Mouse (Mus musculus): ENCODE data around the gene Rab42. TPM values are rescaled to one million over a fixed set of nuclear protein-coding genes. Genes with fewer than 3 reads are reported as not detected.

The Rab42 gene
- polyA plus RNA-seq, 1 experiment from 2014 or later = 2.6 TPM

Other genes with a start within 250 kb of the Rab42 start
- gene Gm10300, start 228.7 kb downstream of the Rab42 start, polyA plus RNA-seq (2015; fragmentation: Nextera tagmentation; extraction: Ambion mirVana) = 0.11 TPM in 1 of 2 replicates, not detected in the other
- gene Epb41, start 228.1 kb downstream of the Rab42 start, polyA plus RNA-seq (2015; fragmentation: Nextera tagmentation; extraction: Ambion mirVana) = 69.6 and 80.3 TPM in 2 replicates
- 0.50 and 0.55 TPM in 2 replicates for gene Oprd1, start 158.9 kb downstream of the Rab42 start, polyA plus RNA-seq (2015; fragmentation: Nextera tagmentation; extraction: Ambion mirVana)
- gene Ythdf2, start 91.1 kb downstream of the Rab42 start, polyA plus RNA-seq (2015; fragmentation: Nextera tagmentation; extraction: Ambion mirVana) = 109 and 124 TPM in 2 replicates
- 42.6 and 46.2 TPM in 2 replicates for gene Gmeb1, start 41.8 kb downstream of the Rab42 start, polyA plus RNA-seq (2015; fragmentation: Nextera tagmentation; extraction: Ambion mirVana)
- 52.5 and 57.9 TPM in 2 replicates for gene Taf12, start 29.0 kb downstream of the Rab42 start, polyA plus RNA-seq (2015; fragmentation: Nextera tagmentation; extraction: Ambion mirVana)
- gene Trnau1ap, start 26.2 kb upstream of the Rab42 start, polyA plus RNA-seq (2015; fragmentation: Nextera tagmentation; extraction: Ambion mirVana) = 78.5 and 83.1 TPM in 2 replicates
- 74.1 and 81.9 TPM in 2 replicates for gene Rcc1, start 50.2 kb upstream of the Rab42 start, polyA plus RNA-seq (2015; fragmentation: Nextera tagmentation; extraction: Ambion mirVana)
- gene Phactr4, start 119.1 kb upstream of the Rab42 start, polyA plus RNA-seq (2015; fragmentation: Nextera tagmentation; extraction: Ambion mirVana) = 22.7 and 23.6 TPM in 2 replicates
- gene Med18, start 160.5 kb upstream of the Rab42 start, polyA plus RNA-seq (2015; fragmentation: Nextera tagmentation; extraction: Ambion mirVana) = 28.7 and 36.4 TPM in 2 replicates
- 8.7 and 9.0 TPM in 2 replicates for gene Sesn2, start 207.1 kb upstream of the Rab42 start, polyA plus RNA-seq (2015; fragmentation: Nextera tagmentation; extraction: Ambion mirVana)
- 1,173 and 1,316 TPM in 2 replicates for gene Atpif1, start 230.3 kb upstream of the Rab42 start, polyA plus RNA-seq (2015; fragmentation: Nextera tagmentation; extraction: Ambion mirVana)
- 173 and 177 TPM in 2 replicates for gene Dnajc8, start 232.2 kb upstream of the Rab42 start, polyA plus RNA-seq (2015; fragmentation: Nextera tagmentation; extraction: Ambion mirVana)

Data from embryonic facial prominence, embryonic 13.5 days (tissue).